Mouse (Mus musculus) lung, postnatal 0 days (tissue): ENCODE measurements at regions not wholly inside any gene's neighbourhood (a gene's known extent, or its start where the extent isn't known, plus 50 kb on each side); places are given as distances from the start of the nearest gene placed in this dataset.

Experiments
- CTCF ChIP-seq: IDR thresholded peaks from 2 replicates; pipeline ENCODE4 v1.5.1; 2016; ENCODE audit warnings: antibody characterized with exemption, mild to moderate bottlenecking
- EP300 ChIP-seq: IDR thresholded peaks from 2 replicates; pipeline ENCODE4 v1.6.1; 2016; ENCODE audit warnings: antibody characterized with exemption, mild to moderate bottlenecking, control low read depth

DNA sequence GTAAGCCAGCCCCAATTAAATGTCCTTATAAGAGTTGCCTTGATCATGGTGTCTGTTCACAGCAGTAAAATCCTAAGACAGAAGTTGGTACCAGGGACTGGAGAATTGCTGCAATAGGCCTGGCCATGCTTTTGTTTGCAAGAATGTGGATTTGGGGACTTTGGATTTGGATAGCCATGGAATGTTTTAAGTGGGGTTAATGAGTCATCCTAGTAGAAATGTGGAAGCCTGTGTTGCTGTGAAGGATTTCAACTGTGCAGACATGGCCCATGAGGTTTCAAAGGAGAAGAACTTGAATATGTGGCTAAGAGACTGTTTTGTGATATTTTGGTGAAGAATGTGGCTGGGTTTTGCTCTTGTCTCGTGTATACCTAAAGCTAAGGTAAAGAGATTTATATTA is 368.2 kb upstream of the Gli3 start:
- TF ChIP-seq CTCF, result no peak
- TF ChIP-seq EP300, result no peak
